Mouse (Mus musculus): Measurements from ENCODE around the gene Cux1. TPM values are rescaled to one million over a fixed set of nuclear protein-coding genes. Genes with fewer than 3 reads are reported as not detected.

Gene Cux1
- 156 and 163 TPM in 2 replicates for polyA plus RNA-seq (2014; fragmentation: Nextera tagmentation; extraction: Ambion mirVana)

GRCm38 (mm10) chr5:136567176-136568025, at the start of gene Cux1:
TSS of gene Cux1 (minus strand) at chr5:136567490.
- H3K9me3 ChIP-seq (ENCODE audit: control insufficient read depth, low read length), result no peaks in the 10 kb centered on the region
- H3K9ac ChIP-seq (ENCODE audit: low read length), result peak within 1 kb of the TSS; percentile 98
- H3K4me2 ChIP-seq (ENCODE audit: low read depth, low read length, severe bottlenecking), result peak within 1 kb of the TSS; percentile 92
- H3K4me3 ChIP-seq (ENCODE audit: low read depth, low read length), result peak within 1 kb of the TSS; percentile 98
- peaks cover 8% of the 10 kb centered on the region; the same call in 1 of the 2 replicates for H3K4me1 ChIP-seq (replicated peaks; ENCODE audit: control insufficient read depth, insufficient read depth, low read length)
- WGBS, result under 1% methylated on average over 80 of the region's 103 CpGs
- H3K27ac ChIP-seq (ENCODE audit: low read depth, low read length), result peak within 1 kb of the TSS; percentile 90
- peaks cover 14% of the 10 kb centered on the region for H3K27me3 ChIP-seq (ENCODE audit: control insufficient read depth, insufficient read depth, low read length)
- DNase-seq (ENCODE audit: low spot score), result peak; percentile 91
- no peaks in the 10 kb centered on the region for H3K36me3 ChIP-seq (ENCODE audit: control insufficient read depth, insufficient read depth, low read length)
- ATAC-seq (replicated peaks; ENCODE audit: low FRiP score), result peak; percentile 90

GRCm38 (mm10) chr5:136612391-136612790, 45.1 kb upstream of the Cux1 start:
- H3K4me1 ChIP-seq (replicated peaks; ENCODE audit: control insufficient read depth, insufficient read depth, low read length), result no peaks in the 10 kb centered on the region
- 85% methylated on average over 1 of the region's 1 CpGs for WGBS
- ATAC-seq (replicated peaks; ENCODE audit: low FRiP score), result no peak

DNA sequence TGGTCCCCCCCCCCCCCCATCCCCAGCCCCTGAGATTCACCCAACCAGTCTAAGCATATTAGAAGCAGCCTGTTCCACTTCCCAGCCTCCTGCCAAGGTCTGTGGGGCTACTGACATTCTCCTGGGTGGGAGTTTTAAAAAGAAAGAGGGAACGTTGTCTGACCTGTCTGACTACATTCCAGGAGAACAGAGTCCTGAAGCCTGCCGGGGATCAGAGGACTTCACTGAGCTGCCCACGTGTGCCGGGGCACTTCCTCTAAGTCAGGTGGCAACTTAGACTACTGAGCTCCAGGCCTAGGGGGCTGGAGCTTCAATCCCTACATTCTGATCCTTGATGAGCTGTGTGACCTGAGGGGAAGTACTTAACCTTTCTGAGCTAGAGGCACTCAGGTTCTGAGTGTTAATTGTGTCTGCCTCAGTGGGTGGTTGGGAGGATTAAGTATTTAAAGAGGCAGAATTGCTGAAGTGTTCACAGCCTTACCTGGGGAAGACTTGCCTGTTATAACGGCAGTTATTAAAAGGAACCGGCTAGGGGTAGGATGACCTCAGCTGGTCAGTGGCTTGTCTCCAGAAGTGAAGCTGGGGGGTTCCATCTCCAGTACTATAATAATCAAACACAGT, 41.6 kb upstream of the Cux1 start:
- Histone ChIP-seq H3K4me1 (replicated peaks; ENCODE audit: control insufficient read depth, insufficient read depth, low read length) (no peaks in the 10 kb centered on the region), H3K27ac (ENCODE audit: low read depth, low read length) (no peak overlapping the region), H3K4me3 (ENCODE audit: low read depth, low read length) (no peak overlapping the region), H3K9ac (ENCODE audit: low read length) (no peak overlapping the region), H3K27me3 (ENCODE audit: control insufficient read depth, insufficient read depth, low read length) (no peaks in the 10 kb centered on the region), H3K9me3 (ENCODE audit: control insufficient read depth, low read length) (no peaks in the 10 kb centered on the region), H3K36me3 (ENCODE audit: control insufficient read depth, insufficient read depth, low read length) (no peaks in the 10 kb centered on the region), H3K4me2 (ENCODE audit: low read depth, low read length, severe bottlenecking) (no peak overlapping the region)
- ATAC-seq (replicated peaks; ENCODE audit: low FRiP score) (no peak), DNase-seq (ENCODE audit: low spot score) (no peak)
- 42% methylated on average over 6 of the region's 6 CpGs for WGBS

More at GRCm38 (mm10) chr5:136612391-136612790, 45.1 kb upstream of the Cux1 start:
- Histone ChIP-seq H3K9ac (ENCODE audit: low read length) (no peak overlapping the region), H3K4me3 (ENCODE audit: low read depth, low read length) (no peak overlapping the region), H3K27ac (ENCODE audit: low read depth, low read length) (no peak overlapping the region), H3K36me3 (ENCODE audit: control insufficient read depth, insufficient read depth, low read length) (no peaks in the 10 kb centered on the region), H3K9me3 (ENCODE audit: control insufficient read depth, low read length) (no peaks in the 10 kb centered on the region), H3K4me2 (ENCODE audit: low read depth, low read length, severe bottlenecking) (no peak overlapping the region), H3K27me3 (ENCODE audit: control insufficient read depth, insufficient read depth, low read length) (no peaks in the 10 kb centered on the region)
- no peak for DNase-seq (ENCODE audit: low spot score)

DNA sequence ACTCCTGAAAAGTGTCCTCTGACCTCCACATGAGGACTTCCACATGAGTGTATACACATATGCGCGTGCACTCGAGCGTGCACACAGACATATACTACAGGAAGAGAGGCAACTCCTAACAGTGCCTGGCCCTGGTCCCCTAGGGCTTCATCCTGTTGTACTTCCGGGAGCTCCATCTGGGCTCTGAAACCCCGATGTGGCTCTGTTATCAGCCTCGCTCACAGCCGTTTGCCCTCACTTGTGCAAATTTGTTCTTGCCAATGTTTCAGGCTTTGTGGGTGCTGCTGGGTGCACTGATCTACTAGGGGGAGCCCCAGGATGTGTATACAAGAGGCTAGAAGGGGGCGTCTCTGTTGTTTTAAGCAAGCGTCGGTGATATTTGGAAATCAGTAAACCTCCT, 37.9 kb upstream of the Cux1 start:
- Histone ChIP-seq H3K4me3 (ENCODE audit: low read depth, low read length) (no peak overlapping the region), H3K27ac (ENCODE audit: low read depth, low read length) (no peak overlapping the region), H3K36me3 (ENCODE audit: control insufficient read depth, insufficient read depth, low read length) (no peaks in the 10 kb centered on the region), H3K4me1 (replicated peaks; ENCODE audit: control insufficient read depth, insufficient read depth, low read length) (no peaks in the 10 kb centered on the region), H3K27me3 (ENCODE audit: control insufficient read depth, insufficient read depth, low read length) (no peaks in the 10 kb centered on the region), H3K4me2 (ENCODE audit: low read depth, low read length, severe bottlenecking) (no peak overlapping the region), H3K9ac (ENCODE audit: low read length) (no peak overlapping the region), H3K9me3 (ENCODE audit: control insufficient read depth, low read length) (no peaks in the 10 kb centered on the region)
- DNase-seq (ENCODE audit: low spot score), result no peak
- ATAC-seq (replicated peaks; ENCODE audit: low FRiP score), result no peak
- WGBS, result 87% methylated on average over 11 of the region's 11 CpGs

DNA sequence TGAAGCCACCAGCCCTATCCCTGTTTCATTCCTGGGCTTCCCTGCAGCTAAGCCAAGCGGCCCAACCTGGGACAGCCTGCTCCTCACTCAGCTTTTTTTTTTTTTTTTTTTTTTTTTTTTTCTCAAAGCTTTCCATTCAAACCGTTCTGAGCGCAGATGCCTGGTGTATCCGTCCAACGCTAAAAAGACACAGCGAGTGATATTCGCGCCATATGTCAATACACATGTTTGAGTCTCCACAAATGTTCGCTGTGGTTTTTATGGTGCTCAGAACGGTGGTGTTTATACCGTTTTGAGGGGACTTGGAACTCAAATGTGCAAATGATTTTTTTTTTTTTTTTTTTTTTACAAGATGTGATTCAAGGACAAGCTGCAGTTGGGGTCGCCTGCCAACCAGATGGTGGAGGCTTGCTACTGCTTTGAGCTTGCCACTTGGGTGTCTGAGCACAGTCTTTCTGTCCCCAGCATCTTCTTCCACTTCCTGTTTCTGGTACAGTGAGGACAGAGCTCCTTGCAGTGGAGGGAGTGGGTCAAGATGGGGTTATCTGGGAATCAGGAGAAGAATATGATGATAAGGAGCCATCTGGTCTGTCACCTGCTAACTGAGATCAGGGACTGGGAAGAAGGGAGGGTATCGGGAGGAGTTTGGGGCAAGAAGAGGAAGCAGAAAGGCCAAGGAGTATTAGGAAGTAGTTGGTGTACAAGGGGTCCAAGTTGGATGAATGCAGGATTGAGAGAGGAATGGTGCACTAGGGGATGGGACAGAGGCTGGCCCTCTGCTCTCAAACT, 36.1 kb upstream of the Cux1 start:
- no peak for DNase-seq (ENCODE audit: low spot score)

GRCm38 (mm10) chr5:136600511-136600910, 33.2 kb upstream of the Cux1 start:
- 79% methylated on average over 5 of the region's 5 CpGs for WGBS
- no peak overlapping the region for H3K4me2 ChIP-seq (ENCODE audit: low read depth, low read length, severe bottlenecking)
- no peaks in the 10 kb centered on the region for H3K27me3 ChIP-seq (ENCODE audit: control insufficient read depth, insufficient read depth, low read length)
- no peaks in the 10 kb centered on the region for H3K4me1 ChIP-seq (replicated peaks; ENCODE audit: control insufficient read depth, insufficient read depth, low read length)
- no peaks in the 10 kb centered on the region for H3K36me3 ChIP-seq (ENCODE audit: control insufficient read depth, insufficient read depth, low read length)
- ATAC-seq (replicated peaks; ENCODE audit: low FRiP score) (no peak), DNase-seq (ENCODE audit: low spot score) (no peak)
- H3K27ac ChIP-seq (ENCODE audit: low read depth, low read length), result no peak overlapping the region
- H3K9ac ChIP-seq (ENCODE audit: low read length), result no peak overlapping the region
- no peaks in the 10 kb centered on the region for H3K9me3 ChIP-seq (ENCODE audit: control insufficient read depth, low read length)
- no peak overlapping the region for H3K4me3 ChIP-seq (ENCODE audit: low read depth, low read length)

More for the DNA sequence above, 36.1 kb upstream of the Cux1 start:
- Histone ChIP-seq H3K27ac (ENCODE audit: low read depth, low read length) (no peak overlapping the region), H3K36me3 (ENCODE audit: control insufficient read depth, insufficient read depth, low read length) (no peaks in the 10 kb centered on the region), H3K4me1 (replicated peaks; ENCODE audit: control insufficient read depth, insufficient read depth, low read length) (no peaks in the 10 kb centered on the region), H3K9ac (ENCODE audit: low read length) (no peak overlapping the region), H3K4me3 (ENCODE audit: low read depth, low read length) (no peak overlapping the region), H3K4me2 (ENCODE audit: low read depth, low read length, severe bottlenecking) (no peak overlapping the region), H3K9me3 (ENCODE audit: control insufficient read depth, low read length) (no peaks in the 10 kb centered on the region), H3K27me3 (ENCODE audit: control insufficient read depth, insufficient read depth, low read length) (no peaks in the 10 kb centered on the region)
- WGBS, result 82% methylated on average over 13 of the region's 13 CpGs
- ATAC-seq (replicated peaks; ENCODE audit: low FRiP score), result no peak

DNA sequence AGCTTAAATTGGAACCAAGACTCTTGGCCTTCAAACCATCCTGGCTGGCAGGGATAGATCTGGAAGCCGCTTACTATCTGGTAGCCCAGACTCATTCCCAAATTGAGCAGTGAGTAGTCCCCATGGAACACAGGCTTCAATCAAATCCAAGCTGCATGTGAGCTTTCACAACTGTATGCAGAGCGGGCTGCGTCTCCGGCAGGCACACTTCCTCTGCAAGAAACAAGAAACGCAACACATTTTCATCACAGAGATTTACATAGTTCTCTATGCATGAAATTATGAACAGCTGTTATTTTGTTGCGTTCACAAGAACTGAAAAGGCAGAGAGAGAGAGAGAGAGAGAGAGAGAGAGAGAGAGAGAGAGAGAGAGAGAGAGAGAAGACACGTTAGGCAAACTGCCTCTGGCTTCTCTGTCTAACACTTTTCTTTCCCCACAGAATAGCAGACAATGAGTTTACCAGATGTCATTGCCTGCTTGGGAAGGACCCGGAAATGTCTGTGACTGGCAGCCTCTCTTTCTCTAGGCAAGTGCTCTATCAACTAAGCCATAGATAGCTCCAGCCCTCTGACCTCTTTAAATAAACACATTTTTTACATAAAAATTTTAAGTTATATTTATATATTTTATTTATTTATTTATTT, 27.7 kb upstream of the Cux1 start:
- 76% methylated on average over 8 of the region's 8 CpGs for WGBS
- no peak overlapping the region for H3K27ac ChIP-seq (ENCODE audit: low read depth, low read length)
- no peaks in the 10 kb centered on the region for H3K36me3 ChIP-seq (ENCODE audit: control insufficient read depth, insufficient read depth, low read length)
- DNase-seq (ENCODE audit: low spot score) (no peak), ATAC-seq (replicated peaks; ENCODE audit: low FRiP score) (no peak)
- H3K9me3 ChIP-seq (ENCODE audit: control insufficient read depth, low read length), result no peaks in the 10 kb centered on the region
- H3K4me2 ChIP-seq (ENCODE audit: low read depth, low read length, severe bottlenecking), result no peak overlapping the region
- H3K27me3 ChIP-seq (ENCODE audit: control insufficient read depth, insufficient read depth, low read length), result no peaks in the 10 kb centered on the region
- H3K9ac ChIP-seq (ENCODE audit: low read length), result no peak overlapping the region
- no peak overlapping the region for H3K4me3 ChIP-seq (ENCODE audit: low read depth, low read length)
- no peaks in the 10 kb centered on the region for H3K4me1 ChIP-seq (replicated peaks; ENCODE audit: control insufficient read depth, insufficient read depth, low read length)

DNA sequence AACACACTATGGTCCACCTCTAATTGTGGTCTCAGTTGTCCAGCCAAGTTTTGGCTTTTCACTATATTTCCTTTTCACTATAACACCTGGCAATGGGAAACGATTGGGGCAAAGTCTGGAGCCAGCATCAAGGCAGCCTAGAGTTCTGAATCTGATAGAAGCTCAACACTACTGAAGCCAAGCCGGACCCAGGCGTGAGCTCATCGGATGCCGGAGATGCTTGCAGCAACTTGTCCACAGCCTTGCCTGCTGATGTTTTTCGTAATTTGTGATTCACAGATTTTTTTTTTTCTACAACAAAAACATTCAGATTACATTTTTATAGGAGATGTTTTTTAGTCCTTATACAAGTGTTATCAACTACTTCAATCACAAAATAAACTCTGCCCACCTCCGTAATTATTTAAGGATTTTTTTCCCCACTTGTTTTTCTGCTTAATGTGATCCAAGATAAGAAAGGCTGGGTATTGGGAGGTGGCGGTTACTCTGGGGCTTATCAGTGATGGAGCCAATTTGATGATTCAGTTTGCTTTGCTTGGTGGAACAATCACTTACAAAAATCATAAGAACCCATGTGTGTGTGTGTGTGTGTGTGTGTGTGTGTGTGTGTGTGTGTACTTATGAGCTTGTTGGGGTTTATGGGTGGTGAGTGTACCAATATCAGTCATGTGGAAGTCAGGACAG, 24.7 kb upstream of the Cux1 start:
- WGBS, result 92% methylated on average over 8 of the region's 8 CpGs
- Histone ChIP-seq H3K4me2 (ENCODE audit: low read depth, low read length, severe bottlenecking) (no peak overlapping the region), H3K27ac (ENCODE audit: low read depth, low read length) (no peak overlapping the region), H3K9ac (ENCODE audit: low read length) (no peak overlapping the region), H3K4me1 (replicated peaks; ENCODE audit: control insufficient read depth, insufficient read depth, low read length) (no peaks in the 10 kb centered on the region), H3K36me3 (ENCODE audit: control insufficient read depth, insufficient read depth, low read length) (no peaks in the 10 kb centered on the region), H3K9me3 (ENCODE audit: control insufficient read depth, low read length) (no peaks in the 10 kb centered on the region), H3K27me3 (ENCODE audit: control insufficient read depth, insufficient read depth, low read length) (no peaks in the 10 kb centered on the region), H3K4me3 (ENCODE audit: low read depth, low read length) (no peak overlapping the region)
- DNase-seq (ENCODE audit: low spot score) (no peak), ATAC-seq (replicated peaks; ENCODE audit: low FRiP score) (no peak)

Data from forebrain, embryonic 11.5 days (tissue).